In genomic region chr4:134975261-134975928, GRCm38 (mm10) we compare ENCODE assay signal across 7 mouse cellular contexts. TPM values are rescaled to one million over a fixed set of nuclear protein-coding genes. Genes with fewer than 3 reads are reported as not detected.
DNase-seq lines count a peak whose midpoint lies in the region; ATAC-seq and TF ChIP-seq lines count a peak whose summit lies in the region.

No protein-coding gene starts in this region.

- no peak overlapping the region for H3K9ac ChIP-seq in lung, postnatal 0 days (replicated peaks; ENCODE audit: low read depth)
- no peak overlapping the region for H3K9ac ChIP-seq in midbrain, embryonic 16.5 days (ENCODE audit: low read depth, low read length)

- H3K36me3 ChIP-seq in lung, postnatal 0 days (ENCODE audit: insufficient read depth, low read length) = no peaks in the 10 kb centered on the region
- H3K36me3 ChIP-seq in midbrain, embryonic 16.5 days (ENCODE audit: control insufficient read depth, insufficient read depth, low read length) = no peaks in the 10 kb centered on the region

- no peak overlapping the region for H3K4me3 ChIP-seq in lung, postnatal 0 days (ENCODE audit: low read depth, low read length)
- H3K4me3 ChIP-seq in midbrain, embryonic 16.5 days (ENCODE audit: low read depth, low read length) = no peak overlapping the region

- TF ChIP-seq CTCF in lung, postnatal 0 days (IDR thresholded peaks at IDR 0.05) = peak; percentile 57

- 25% methylated on average over 14 of the region's 14 CpGs for WGBS in lung, postnatal 0 days
- WGBS in midbrain, embryonic 16.5 days = 17% methylated on average over 14 of the region's 14 CpGs

- H3K4me1 ChIP-seq in lung, postnatal 0 days (ENCODE audit: insufficient read depth, low read depth, low read length) = no peaks in the 10 kb centered on the region
- H3K4me1 ChIP-seq in midbrain, embryonic 16.5 days (ENCODE audit: control insufficient read depth, insufficient read depth, low read length) = no peaks in the 10 kb centered on the region; the same call in 1 of the 2 replicates

- H3K27ac ChIP-seq in lung, postnatal 0 days (ENCODE audit: low read length) = no peak overlapping the region
- H3K27ac ChIP-seq in midbrain, embryonic 16.5 days (ENCODE audit: low read length) = no peak overlapping the region

- no peaks in the 10 kb centered on the region for H3K9me3 ChIP-seq in lung, postnatal 0 days (ENCODE audit: low read length)
- no peaks in the 10 kb centered on the region for H3K9me3 ChIP-seq in midbrain, embryonic 16.5 days (replicated peaks; ENCODE audit: control insufficient read depth, low read length, poor library complexity, severe bottlenecking)

- H3K4me2 ChIP-seq in lung, postnatal 0 days (replicated peaks; ENCODE audit: low read depth, low read length) = no peak overlapping the region
- H3K4me2 ChIP-seq in midbrain, embryonic 16.5 days (ENCODE audit: low read length) = peak overlapping the region; percentile 20; the same call in 1 of the 2 replicates

- TF ChIP-seq EP300 in lung, postnatal 0 days (IDR thresholded peaks at IDR 0.05) = no peak

- no peak for DNase-seq in lung, postnatal 0 days (ENCODE audit: low spot score)
- no peak for DNase-seq in lung, adult 18-20 months
- DNase-seq in embryo, embryonic 10 days (ENCODE audit: low spot score) = peak; percentile 58
- peak; percentile 40 for DNase-seq in gonadal fat pad, adult 2 months (ENCODE audit: low read depth)
- no peak for DNase-seq in spleen, postnatal 36 days (ENCODE audit: low spot score in 2 of 2)
- DNase-seq in layer of hippocampus, adult 11-12 months (ENCODE audit: low spot score) = no peak

- no peak for ATAC-seq in lung, postnatal 0 days
- ATAC-seq in midbrain, embryonic 16.5 days = no peak

- H3K27me3 ChIP-seq in lung, postnatal 0 days (replicated peaks; ENCODE audit: insufficient read depth, low read length) = no peaks in the 10 kb centered on the region
- H3K27me3 ChIP-seq in midbrain, embryonic 16.5 days (ENCODE audit: control insufficient read depth, insufficient read depth, low read depth, low read length) = no peaks in the 10 kb centered on the region

RNA-seq across cellular contexts. Expression of gene Syf2, which starts 44.7 kb away (rescaled TPM):
- 118 and 132 TPM in 2 replicates for polyA plus RNA-seq in lung, postnatal 0 days (2015; fragmentation: Nextera tagmentation; extraction: Ambion mirVana)
- 23.6 and 30.6 TPM in 2 replicates for polyA plus RNA-seq in gonadal fat pad, adult 2 months (2012; rRNA removed)
- polyA plus RNA-seq in midbrain, embryonic 16.5 days (2015; fragmentation: Nextera tagmentation; extraction: Ambion mirVana) = 61.9 and 64.7 TPM in 2 replicates

RNA-seq across cellular contexts. Expression of gene Rsrp1, which starts 52.0 kb away (rescaled TPM):
- 542 and 611 TPM in 2 replicates for polyA plus RNA-seq in lung, postnatal 0 days (2015; fragmentation: Nextera tagmentation; extraction: Ambion mirVana)
- polyA plus RNA-seq in gonadal fat pad, adult 2 months (2012; rRNA removed) = 412 and 485 TPM in 2 replicates
- 576 and 581 TPM in 2 replicates for polyA plus RNA-seq in midbrain, embryonic 16.5 days (2015; fragmentation: Nextera tagmentation; extraction: Ambion mirVana)

Comparison
In these comparisons a context has a peak if more than half of its experiments do, and no peak if none do; other contexts are left out.
1. DNase-seq: peak in embryo, embryonic 10 days (single experiment) and gonadal fat pad, adult 2 months (single experiment); none in lung, postnatal 0 days (single experiment), lung, adult 18-20 months (0 of 2), spleen, postnatal 36 days (0 of 2) and layer of hippocampus, adult 11-12 months (single experiment).